Mouse (Mus musculus) bone marrow, adult 2 months (tissue): ENCODE results near the gene C9.

Experiments
- CTCF ChIP-seq: fragments of 200-500 bp; IDR thresholded peaks from 2 replicates; pipeline ENCODE4 v1.5.1; 2011; ENCODE audit warnings: low read length, control low read depth; ENCODE audit not compliant: control insufficient read depth, insufficient read depth
- POLR2A ChIP-seq: fragments of 200-500 bp; IDR thresholded peaks from 2 replicates; pipeline ENCODE4 v1.6.1; 2011; ENCODE audit warnings: low read depth, mild to moderate bottlenecking, control low read depth, low read length, borderline replicate concordance; ENCODE audit not compliant: control insufficient read depth

DNA sequence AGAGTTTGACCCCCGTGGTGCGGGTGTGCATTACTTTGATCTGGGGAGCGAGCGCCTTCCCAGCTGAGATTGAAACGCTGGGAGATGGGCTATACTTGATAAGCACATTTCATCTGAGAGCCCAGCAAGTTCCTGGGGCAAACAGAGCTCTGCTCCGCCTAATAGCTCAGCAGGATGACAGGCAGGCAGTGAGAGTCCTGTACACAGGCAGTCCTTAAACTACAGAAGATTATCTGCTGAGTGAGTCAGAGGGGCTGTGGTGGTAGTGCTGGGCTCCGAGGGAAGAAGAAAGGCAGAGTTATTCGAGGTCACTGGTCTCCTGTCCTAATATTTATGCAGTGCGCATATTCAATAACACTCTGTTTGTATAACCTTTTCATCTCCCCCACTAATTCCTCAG, 3.8 kb downstream of the C9 start:
- TF ChIP-seq POLR2A (no peak), CTCF (no peak)
